Mouse (Mus musculus) MEL (cell line): ENCODE data around the gene Nupr1l. TPM values are rescaled to one million over a fixed set of nuclear protein-coding genes. Genes with fewer than 3 reads are reported as not detected.
A peak's percentile ranks its signal among the peaks of the same experiment; 100 is the strongest.

Experiments
- DNase-seq: peaks from one replicate; pipeline ENCODE4 v3.0.0; 2011; ENCODE audit warnings: low read depth, low spot score
- H3K27ac ChIP-seq: 2 replicates; pipeline ENCODE4 v1.5.1; 2012; ENCODE audit warnings: low read depth, mild to moderate bottlenecking, control low read depth, low read length, moderate library complexity; ENCODE audit not compliant: control insufficient read depth
- H3K27me3 ChIP-seq, 2 experiments: fragments of 150-350 bp in 1 of 2; sonication (generic) in 1 of 2; 2 replicates each; pipeline ENCODE4 v1.6.1; 2012; ENCODE audit warnings: low read length in 2 of 2, mild to moderate bottlenecking in 2 of 2, improper control_type of control experiment in 1 of 2, moderate library complexity in 1 of 2; ENCODE audit not compliant: insufficient read depth in 2 of 2, control insufficient read depth in 1 of 2
- H3K36me3 ChIP-seq, 2 experiments: 2 replicates each; pipeline ENCODE4 v1.6.1; 2012 to 2014; ENCODE audit warnings: low read length in 2 of 2, improper control_type of control experiment in 1 of 2, inconsistent platforms in 1 of 2, mild to moderate bottlenecking in 1 of 2; ENCODE audit not compliant: insufficient read depth in 2 of 2, control insufficient read depth in 1 of 2
- H3K4me1 ChIP-seq, 2 experiments: fragments of 150-350 bp in 1 of 2; sonication (generic) in 1 of 2; 2 replicates each; pipeline ENCODE4 v1.6.1; 2012; ENCODE audit warnings: low read length in 2 of 2, improper control_type of control experiment in 1 of 2, mild to moderate bottlenecking in 1 of 2; ENCODE audit not compliant: insufficient read depth in 2 of 2, control insufficient read depth in 1 of 2
- H3K4me3 ChIP-seq, 2 experiments: fragments of 150-350 bp in 1 of 2; sonication (generic) in 1 of 2; 2 replicates each; pipeline ENCODE4 v1.5.1; 2012; ENCODE audit warnings: low read depth in 2 of 2, low read length in 2 of 2, mild to moderate bottlenecking in 2 of 2, moderate library complexity in 2 of 2, control low read depth in 1 of 2, improper control_type of control experiment in 1 of 2; ENCODE audit not compliant: control insufficient read depth in 1 of 2, insufficient read depth in 1 of 2
- H3K79me2 ChIP-seq: 2 replicates; pipeline ENCODE4 v1.6.1; 2012; ENCODE audit warnings: mild to moderate bottlenecking, low read length, moderate library complexity; ENCODE audit not compliant: control insufficient read depth, poor library complexity, insufficient read depth
- H3K9ac ChIP-seq: 2 replicates; pipeline ENCODE4 v1.6.1; 2012; ENCODE audit warnings: low read depth, mild to moderate bottlenecking, control low read depth, low read length, moderate library complexity; ENCODE audit not compliant: control insufficient read depth, poor library complexity, severe bottlenecking
- H3K9me3 ChIP-seq: fragments of 150-350 bp; sonication (generic); replicated peaks from 2 replicates; pipeline ENCODE4 v1.6.1; 2012; ENCODE audit warnings: mild to moderate bottlenecking, low read length, improper control_type of control experiment, moderate library complexity; ENCODE audit not compliant: insufficient read depth
- CHD1 ChIP-seq: IDR thresholded peaks from 2 replicates; pipeline ENCODE4 v1.6.1; 2012; ENCODE audit warnings: low read depth, mild to moderate bottlenecking, inconsistent platforms, low read length, improper control_type of control experiment
- CTCF ChIP-seq, 3 experiments: IDR thresholded peaks in 2 of 3; conservative IDR thresholded peaks in 1 of 3; 2 replicates each; pipeline ENCODE4 v1.5.1; 2011 to 2012; ENCODE audit warnings: low read length in 3 of 3, low read depth in 2 of 3, mild to moderate bottlenecking in 2 of 3, improper control_type of control experiment in 1 of 3, inconsistent platforms in 1 of 3, mixed read lengths in 1 of 3, moderate library complexity in 1 of 3; ENCODE audit not compliant: control insufficient read depth in 1 of 3, insufficient read depth in 1 of 3, poor library complexity in 1 of 3, severe bottlenecking in 1 of 3
- E2F4 ChIP-seq: IDR thresholded peaks from 2 replicates; pipeline ENCODE4 v1.6.1; 2011; ENCODE audit warnings: low read depth, low read length, improper control_type of control experiment, borderline replicate concordance
- KAT2A ChIP-seq: conservative IDR thresholded peaks from 2 replicates; pipeline ENCODE4 v1.6.1; 2012; ENCODE audit warnings: low read depth, low read length, improper control_type of control experiment, inconsistent platforms
- MAX ChIP-seq: IDR thresholded peaks from 2 replicates; pipeline ENCODE4 v1.6.1; 2011; ENCODE audit warnings: low read length, improper control_type of control experiment
- POLR2AphosphoS2 ChIP-seq: IDR thresholded peaks from 2 replicates; pipeline ENCODE4 v1.6.1; 2011; ENCODE audit warnings: low read length, improper control_type of control experiment
- SMC3 ChIP-seq: IDR thresholded peaks from 2 replicates; pipeline ENCODE4 v1.6.1; 2011; ENCODE audit warnings: low read depth, low read length, improper control_type of control experiment
- TBP ChIP-seq: IDR thresholded peaks from 2 replicates; pipeline ENCODE4 v1.8.0; 2011; ENCODE audit warnings: low read depth, low read length, improper control_type of control experiment
- USF1 ChIP-seq: IDR thresholded peaks from 2 replicates; pipeline ENCODE4 v1.6.1; 2014; ENCODE audit warnings: low read depth, mild to moderate bottlenecking, inconsistent platforms, low read length, improper control_type of control experiment, moderate library complexity
- USF2 ChIP-seq, 2 experiments: IDR thresholded peaks; 2 replicates each; pipeline ENCODE4 v1.6.1; 2011 to 2012; ENCODE audit warnings: improper control_type of control experiment in 2 of 2, low read length in 2 of 2, borderline replicate concordance in 1 of 2, inconsistent platforms in 1 of 2, low read depth in 1 of 2, mild to moderate bottlenecking in 1 of 2; ENCODE audit not compliant: insufficient read depth in 1 of 2
- ZKSCAN1 ChIP-seq: IDR thresholded peaks from 2 replicates; pipeline ENCODE4 v1.6.1; 2012; ENCODE audit warnings: low read depth, mild to moderate bottlenecking, inconsistent platforms, low read length, improper control_type of control experiment, moderate library complexity
- polyA plus RNA-seq, 2 experiments: library from polyadenylated mRNA; stranded (reverse) in 1 of 2; unstranded in 1 of 2; fragments of >175 nt in 1 of 2; fragments of >200 nt in 1 of 2; gene quantifications; 2 replicates each; pipeline versions ENCODE4 v1.2.1 to v1.2.4; 2012; ENCODE audit warnings: low replicate concordance in 2 of 2, low read depth in 1 of 2; ENCODE audit not compliant: insufficient read length in 2 of 2, insufficient read depth in 1 of 2, missing spikeins in 1 of 2
- total RNA-seq: library from RNA; depleted of rRNA; stranded (reverse); fragments of 300-350 nt; gene quantifications from 2 replicates; pipeline ENCODE4 v1.2.3, GENCODE M21; 2012

Nupr1l gene
- total and polyA plus RNA-seq, 3 experiments = 0.88 to 1.2 TPM; not detected in 1

- Histone ChIP-seq H3K27ac (no peak overlapping the region), H3K27me3 (no peaks in the 10 kb centered on the region), H3K36me3 (no peaks in the 10 kb centered on the region; a peak in 1 of 4 replicates), H3K4me3 (no peak overlapping the region), H3K4me1 (no peaks in the 10 kb centered on the region), H3K9ac (no peak overlapping the region), H3K79me2 (no peaks in the 10 kb centered on the region), H3K9me3 (no peaks in the 10 kb centered on the region)
- TF ChIP-seq SMC3 (peak; percentile 29), USF1 (no peak), POLR2AphosphoS2 (no peak), CTCF (IDR thresholded peaks at IDR 0.05 in 2 of 3, conservative IDR thresholded peaks at IDR 0.05 in 1 of 3; ENCODE audit: control insufficient read depth in 1 of 3, insufficient read depth in 1 of 3, low read depth in 2 of 3, low read length in 3 of 3, poor library complexity in 1 of 3, severe bottlenecking in 1 of 3) (peak; percentile 51 to 65 (median 56)), ZKSCAN1 (no peak)
- peak; percentile 52 for DNase-seq
Observed at GRCm38 (mm10) chr5:129864467-129864866, 43.9 kb upstream of the Nupr1l start.

- Histone ChIP-seq H3K9me3 (no peaks in the 10 kb centered on the region), H3K27ac (no peak overlapping the region), H3K9ac (no peak overlapping the region), H3K4me1 (no peaks in the 10 kb centered on the region), H3K4me3 (no peak overlapping the region), H3K36me3 (no peaks in the 10 kb centered on the region; a peak in 1 of 4 replicates), H3K27me3 (no peaks in the 10 kb centered on the region), H3K79me2 (no peaks in the 10 kb centered on the region)
- TF ChIP-seq TBP (no peak), E2F4 (no peak)
- no peak for DNase-seq
Observed at GRCm38 (mm10) chr5:129865841-129866240, 42.5 kb upstream of the Nupr1l start.

- H3K4me3 ChIP-seq = no peak overlapping the region
- H3K9me3 ChIP-seq = no peaks in the 10 kb centered on the region
- TF ChIP-seq USF2 (IDR thresholded peaks at IDR 0.05; ENCODE audit: borderline replicate concordance in 1 of 2, insufficient read depth in 1 of 2, low read depth in 1 of 2, low read length in 2 of 2) = no peak
- no peak for TF ChIP-seq TBP
- no peak for TF ChIP-seq CHD1
- TF ChIP-seq MAX = no peak
- TF ChIP-seq KAT2A = no peak
- TF ChIP-seq, all 39 proteins: peak for 0
- Histone ChIP-seq H3K27me3 (no peaks in the 10 kb centered on the region), H3K9ac (no peak overlapping the region), H3K79me2 (no peaks in the 10 kb centered on the region), H3K4me1 (no peaks in the 10 kb centered on the region), H3K27ac (no peak overlapping the region), H3K36me3 (no peaks in the 10 kb centered on the region)
- no peak for DNase-seq
Observed at GRCm38 (mm10) chr5:129869238-129869995, 38.9 kb upstream of the Nupr1l start.
